Mouse (Mus musculus): ENCODE results near the gene Ly6g6e.

Gene Ly6g6e

DNA sequence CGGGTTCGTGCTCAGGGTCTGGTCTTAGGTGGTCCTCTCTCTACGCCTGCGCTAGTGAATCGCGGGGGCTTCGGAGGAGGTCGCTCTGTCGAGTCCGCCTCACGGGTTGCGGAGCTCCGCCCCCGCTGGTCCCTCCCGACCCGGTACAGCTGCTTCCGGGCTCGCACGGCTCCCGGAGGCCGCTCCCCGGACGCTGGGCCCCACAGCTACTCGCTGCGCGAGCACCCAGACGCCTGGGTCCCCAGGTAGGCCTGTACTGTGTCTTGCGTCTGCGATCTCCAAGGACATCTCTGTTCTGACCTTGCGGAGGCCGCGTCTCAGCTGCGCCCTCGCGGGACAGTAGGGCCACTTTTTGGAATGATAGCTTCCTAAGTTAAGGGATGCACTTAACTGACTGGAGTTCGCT, 49.5 kb downstream of the Ly6g6e start, which contains the start of gene D17H6S53E:
D17H6S53E (plus strand) TSS at position 168 of the 406 bp plus-strand sequence.
- Histone ChIP-seq H3K36me3 (ENCODE audit: insufficient read depth, low read length) (peaks cover 29% of the 10 kb centered on the region), H3K4me1 (replicated peaks; ENCODE audit: low read depth, low read length) (peaks cover 54% of the 10 kb centered on the region), H3K27me3 (ENCODE audit: insufficient read depth, low read length) (peaks cover 12% of the 10 kb centered on the region), H3K4me3 (replicated peaks; ENCODE audit: low read length) (peak within 1 kb of the TSS; percentile 75), H3K9me3 (ENCODE audit: low read length) (no peaks in the 10 kb centered on the region)
- TF ChIP-seq CTCF (conservative IDR thresholded peaks at IDR 0.05; ENCODE audit: low read length) = no peak
- TF ChIP-seq POU5F1 (IDR thresholded peaks at IDR 0.05; ENCODE audit: borderline replicate concordance, low read length) = no peak
- no peak for TF ChIP-seq NANOG (IDR thresholded peaks at IDR 0.05; ENCODE audit: borderline replicate concordance, low read length)

DNA sequence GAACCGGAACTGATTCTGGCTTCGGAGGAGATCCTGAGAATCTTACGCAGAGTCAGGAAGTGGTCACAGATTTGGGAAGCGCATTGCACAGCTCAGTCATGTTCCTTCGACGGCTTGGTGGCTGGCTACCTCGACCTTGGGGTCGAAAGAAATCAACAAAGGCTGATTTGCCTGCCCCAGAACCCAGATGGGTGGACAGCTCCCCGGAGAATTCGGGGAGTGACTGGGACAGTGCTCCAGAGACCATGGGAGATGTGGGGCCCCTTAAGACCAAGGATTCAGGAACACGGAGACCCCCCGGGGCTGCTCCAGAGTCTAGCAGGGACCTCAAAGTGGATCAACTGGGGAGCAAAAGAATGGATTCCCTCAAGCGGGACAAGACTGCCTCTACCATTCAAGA, 50.3 kb downstream of the Ly6g6e start:
- Histone ChIP-seq H3K4me1 (replicated peaks; ENCODE audit: low read depth, low read length) (peaks cover 57% of the 10 kb centered on the region), H3K9me3 (ENCODE audit: low read length) (no peaks in the 10 kb centered on the region), H3K36me3 (ENCODE audit: insufficient read depth, low read length) (peaks cover 29% of the 10 kb centered on the region), H3K27me3 (ENCODE audit: insufficient read depth, low read length) (peaks cover 12% of the 10 kb centered on the region), H3K4me3 (replicated peaks; ENCODE audit: low read length) (0 out of 2 replicates have a peak overlapping the region, but pooled peaks have one; percentile 23)
- TF ChIP-seq POU5F1 (IDR thresholded peaks at IDR 0.05; ENCODE audit: borderline replicate concordance, low read length) (no peak), NANOG (IDR thresholded peaks at IDR 0.05; ENCODE audit: borderline replicate concordance, low read length) (no peak), CTCF (conservative IDR thresholded peaks at IDR 0.05; ENCODE audit: low read length) (no peak)
